Mouse (Mus musculus) cortical plate, adult 2 months (tissue): Measurements from ENCODE around the gene Rgmb.

Experiments
- CTCF ChIP-seq: fragments of 200-500 bp; IDR thresholded peaks from 2 replicates; pipeline ENCODE4 v1.5.1; 2011; ENCODE audit warnings: mild to moderate bottlenecking, control low read depth, low read length; ENCODE audit not compliant: insufficient read depth; ENCODE audit errors: extremely low read depth
- POLR2A ChIP-seq: fragments of 200-500 bp; IDR thresholded peaks from 2 replicates; pipeline ENCODE4 v1.6.1; 2011; ENCODE audit warnings: mild to moderate bottlenecking, low read length, control low read depth; ENCODE audit not compliant: insufficient read depth; ENCODE audit errors: extremely low read depth

DNA sequence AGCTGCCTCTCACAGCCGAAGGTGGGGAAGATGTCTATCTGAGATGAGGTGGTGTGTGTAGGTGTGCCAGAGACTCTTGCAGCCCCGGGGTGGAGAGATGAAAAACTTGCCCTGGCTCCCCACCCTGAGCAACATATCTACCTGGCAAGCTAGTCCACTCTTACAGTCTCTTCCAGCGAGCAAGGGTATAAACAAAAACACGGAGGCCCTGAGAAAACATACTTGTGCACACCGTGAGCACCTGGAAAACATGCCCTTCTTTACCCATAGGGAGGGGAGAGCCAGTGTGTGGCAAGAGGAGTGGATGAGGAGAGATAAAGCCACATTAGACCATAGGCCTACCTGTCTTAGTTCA is 13.8 kb downstream of the Rgmb start:
- TF ChIP-seq CTCF (no peak), POLR2A (no peak)
